Mouse (Mus musculus) embryo, embryonic 11.5 days (tissue): ENCODE measurements around the gene Gpatch2.

Experiments
- DNase-seq: peaks from one replicate; pipeline ENCODE4 v3.0.0-alpha.2; 2012; ENCODE audit warnings: low read depth, low spot score

The Gpatch2 gene

GRCm38 (mm10) chr1:187366806-187367205 lies 151.5 kb downstream of the Gpatch2 start:
- DNase-seq = no peak

- no peak for DNase-seq
Measured at GRCm38 (mm10) chr1:187369049-187369448, 153.7 kb downstream of the Gpatch2 start.

- no peak for DNase-seq
Measured at GRCm38 (mm10) chr1:187373506-187373905, 158.2 kb downstream of the Gpatch2 start.

GRCm38 (mm10) chr1:187374418-187374817 lies 159.1 kb downstream of the Gpatch2 start:
- DNase-seq = no peak

GRCm38 (mm10) chr1:187376946-187377671 lies 161.8 kb downstream of the Gpatch2 start:
- no peak for DNase-seq

GRCm38 (mm10) chr1:187377865-187378524 lies 162.7 kb downstream of the Gpatch2 start:
- DNase-seq = no peak

GRCm38 (mm10) chr1:187389476-187389875 lies 174.2 kb downstream of the Gpatch2 start:
- DNase-seq = no peak

- no peak for DNase-seq
Measured at GRCm38 (mm10) chr1:187400834-187401233, 185.5 kb downstream of the Gpatch2 start.
